Mouse (Mus musculus): ENCODE data around the gene Nedd4. TPM values are rescaled to one million over a fixed set of nuclear protein-coding genes. Genes with fewer than 3 reads are reported as not detected.
A peak's percentile ranks its signal among the peaks of the same experiment; 100 is the strongest.

Nedd4 gene
- polyA plus RNA-seq, 1 experiment from 2014 or later: 142 TPM

GRCm38 (mm10) chr9:72667126-72667525, 5.0 kb downstream of the Nedd4 start:
- Histone ChIP-seq H3K27ac (ENCODE audit: low read depth, low read length) (no peak overlapping the region), H3K4me1 (replicated peaks; ENCODE audit: control insufficient read depth, insufficient read depth, low read length) (0 out of 2 replicates have a peak, but pooled peaks cover 3% of the 10 kb centered on the region), H3K27me3 (replicated peaks; ENCODE audit: control insufficient read depth, insufficient read depth, low read length) (no peaks in the 10 kb centered on the region), H3K4me3 (ENCODE audit: low read depth, low read length) (no peak overlapping the region), H3K4me2 (replicated peaks; ENCODE audit: low read depth) (no peak overlapping the region), H3K9me3 (ENCODE audit: control insufficient read depth) (no peaks in the 10 kb centered on the region), H3K9ac (ENCODE audit: low read depth, low read length) (no peak overlapping the region), H3K36me3 (ENCODE audit: control insufficient read depth, insufficient read depth) (peaks cover 35% of the 10 kb centered on the region)
- no peak for ATAC-seq
- 53% methylated on average over 3 of the region's 3 CpGs for WGBS
- TF ChIP-seq CTCF (IDR thresholded peaks at IDR 0.05; ENCODE audit: low read depth): no peak

GRCm38 (mm10) chr9:72669383-72669782, 7.2 kb downstream of the Nedd4 start:
- 79% methylated on average over 7 of the region's 7 CpGs for WGBS
- no peak for ATAC-seq
- no peaks in the 10 kb centered on the region for H3K9me3 ChIP-seq (ENCODE audit: control insufficient read depth)
- 0 out of 2 replicates have a peak, but pooled peaks cover 3% of the 10 kb centered on the region for H3K4me1 ChIP-seq (replicated peaks; ENCODE audit: control insufficient read depth, insufficient read depth, low read length)
- TF ChIP-seq CTCF (IDR thresholded peaks at IDR 0.05; ENCODE audit: low read depth): peak; percentile 46
- no peak overlapping the region for H3K27ac ChIP-seq (ENCODE audit: low read depth, low read length)
- no peak overlapping the region for H3K4me3 ChIP-seq (ENCODE audit: low read depth, low read length)
- H3K36me3 ChIP-seq (ENCODE audit: control insufficient read depth, insufficient read depth): peaks cover 50% of the 10 kb centered on the region
- H3K4me2 ChIP-seq (replicated peaks; ENCODE audit: low read depth): no peak overlapping the region
- H3K27me3 ChIP-seq (replicated peaks; ENCODE audit: control insufficient read depth, insufficient read depth, low read length): no peaks in the 10 kb centered on the region
- no peak overlapping the region for H3K9ac ChIP-seq (ENCODE audit: low read depth, low read length)

- Histone ChIP-seq H3K36me3 (ENCODE audit: control insufficient read depth, insufficient read depth) (peaks cover 62% of the 10 kb centered on the region), H3K4me3 (ENCODE audit: low read depth, low read length) (no peak overlapping the region), H3K4me1 (replicated peaks; ENCODE audit: control insufficient read depth, insufficient read depth, low read length) (no peaks in the 10 kb centered on the region), H3K9ac (ENCODE audit: low read depth, low read length) (no peak overlapping the region), H3K27ac (ENCODE audit: low read depth, low read length) (no peak overlapping the region), H3K9me3 (ENCODE audit: control insufficient read depth) (no peaks in the 10 kb centered on the region), H3K27me3 (replicated peaks; ENCODE audit: control insufficient read depth, insufficient read depth, low read length) (no peaks in the 10 kb centered on the region), H3K4me2 (replicated peaks; ENCODE audit: low read depth) (no peak overlapping the region)
- no peak for ATAC-seq
- 20% methylated on average over 2 of the region's 2 CpGs for WGBS
- TF ChIP-seq CTCF (IDR thresholded peaks at IDR 0.05; ENCODE audit: low read depth): peak; percentile 94
Observed at GRCm38 (mm10) chr9:72672361-72672760, 10.2 kb downstream of the Nedd4 start.

GRCm38 (mm10) chr9:72674957-72675744, 13.0 kb downstream of the Nedd4 start:
- H3K9ac ChIP-seq (ENCODE audit: low read depth, low read length): no peak overlapping the region
- no peaks in the 10 kb centered on the region for H3K4me1 ChIP-seq (replicated peaks; ENCODE audit: control insufficient read depth, insufficient read depth, low read length)
- peaks cover 70% of the 10 kb centered on the region for H3K36me3 ChIP-seq (ENCODE audit: control insufficient read depth, insufficient read depth)
- no peaks in the 10 kb centered on the region for H3K27me3 ChIP-seq (replicated peaks; ENCODE audit: control insufficient read depth, insufficient read depth, low read length)
- no peaks in the 10 kb centered on the region for H3K9me3 ChIP-seq (ENCODE audit: control insufficient read depth)
- no peak for ATAC-seq
- TF ChIP-seq CTCF (IDR thresholded peaks at IDR 0.05; ENCODE audit: low read depth): no peak
- H3K4me2 ChIP-seq (replicated peaks; ENCODE audit: low read depth): no peak overlapping the region
- 87% methylated on average over 6 of the region's 6 CpGs for WGBS
- no peak overlapping the region for H3K4me3 ChIP-seq (ENCODE audit: low read depth, low read length)
- H3K27ac ChIP-seq (ENCODE audit: low read depth, low read length): 0 out of 2 replicates have a peak overlapping the region, but pooled peaks have one; percentile 15

- Histone ChIP-seq H3K9ac (ENCODE audit: low read depth, low read length) (no peak overlapping the region), H3K27me3 (replicated peaks; ENCODE audit: control insufficient read depth, insufficient read depth, low read length) (no peaks in the 10 kb centered on the region), H3K27ac (ENCODE audit: low read depth, low read length) (0 out of 2 replicates have a peak overlapping the region, but pooled peaks have one; percentile 15), H3K4me3 (ENCODE audit: low read depth, low read length) (no peak overlapping the region), H3K4me1 (replicated peaks; ENCODE audit: control insufficient read depth, insufficient read depth, low read length) (no peaks in the 10 kb centered on the region), H3K36me3 (ENCODE audit: control insufficient read depth, insufficient read depth) (peaks cover 68% of the 10 kb centered on the region), H3K9me3 (ENCODE audit: control insufficient read depth) (no peaks in the 10 kb centered on the region), H3K4me2 (replicated peaks; ENCODE audit: low read depth) (no peak overlapping the region)
- WGBS: 77% methylated on average over 3 of the region's 3 CpGs
- ATAC-seq: no peak
- TF ChIP-seq CTCF (IDR thresholded peaks at IDR 0.05; ENCODE audit: low read depth): no peak
Observed at GRCm38 (mm10) chr9:72675745-72676200, 13.6 kb downstream of the Nedd4 start.

- no peak for TF ChIP-seq CTCF (IDR thresholded peaks at IDR 0.05; ENCODE audit: low read depth)
- no peak overlapping the region for H3K4me2 ChIP-seq (replicated peaks; ENCODE audit: low read depth)
- peaks cover 66% of the 10 kb centered on the region for H3K36me3 ChIP-seq (ENCODE audit: control insufficient read depth, insufficient read depth)
- no peak overlapping the region for H3K4me3 ChIP-seq (ENCODE audit: low read depth, low read length)
- H3K27ac ChIP-seq (ENCODE audit: low read depth, low read length): no peak overlapping the region
- 89% methylated on average over 5 of the region's 5 CpGs for WGBS
- H3K9ac ChIP-seq (ENCODE audit: low read depth, low read length): no peak overlapping the region
- no peaks in the 10 kb centered on the region for H3K27me3 ChIP-seq (replicated peaks; ENCODE audit: control insufficient read depth, insufficient read depth, low read length)
- no peak for ATAC-seq
- H3K4me1 ChIP-seq (replicated peaks; ENCODE audit: control insufficient read depth, insufficient read depth, low read length): no peaks in the 10 kb centered on the region
- no peaks in the 10 kb centered on the region for H3K9me3 ChIP-seq (ENCODE audit: control insufficient read depth)
Observed at GRCm38 (mm10) chr9:72677659-72678058, 15.5 kb downstream of the Nedd4 start.
